Mouse (Mus musculus): Measurements from ENCODE around the gene Dok1. TPM values are rescaled to one million over a fixed set of nuclear protein-coding genes. Genes with fewer than 3 reads are reported as not detected.

The Dok1 gene
- 5.2 and 5.9 TPM in 2 replicates for polyA plus RNA-seq (2012; rRNA removed; ENCODE audit: low replicate concordance)

GRCm38 (mm10) chr6:83033249-83034185 lies at the start of gene Dok1, which contains the start of gene Loxl3:
Gene Dok1, minus strand, starts transcription at chr6:83033471.
Gene Loxl3, plus strand, starts transcription at chr6:83034173.

GRCm38 (mm10) chr6:83077630-83078323 lies 44.5 kb upstream of the Dok1 start, which contains the start of gene Pcgf1:
Gene Pcgf1, plus strand, starts transcription at chr6:83077869.

GRCm38 (mm10) chr6:83070247-83070310 lies 36.8 kb upstream of the Dok1 start, which contains the start of gene Tlx2:
Gene Tlx2, minus strand, starts transcription at chr6:83070293.

GRCm38 (mm10) chr6:83057790-83058189 lies 24.5 kb upstream of the Dok1 start, which contains the start of gene Dqx1:
Gene Dqx1, plus strand, starts transcription at chr6:83057844.

GRCm38 (mm10) chr6:83054871-83055431 lies 21.7 kb upstream of the Dok1 start, which contains the start of gene Htra2:
Gene Htra2, minus strand, starts transcription at chr6:83055273.

GRCm38 (mm10) chr6:83054074-83054851 lies 21.0 kb upstream of the Dok1 start, which contains the start of gene Aup1:
Gene Aup1, plus strand, starts transcription at chr6:83054521.

Other genes starting within 250 kb of the Dok1 start
- gene Sema4f, start 93.7 kb downstream of the Dok1 start, polyA plus RNA-seq (2012; rRNA removed; ENCODE audit: low replicate concordance) = 0.37 and 0.41 TPM in 2 replicates
- gene M1ap, start 86.6 kb downstream of the Dok1 start, polyA plus RNA-seq (2012; rRNA removed; ENCODE audit: low replicate concordance) = 0.46 TPM in 1 of 2 replicates, not detected in the other
- gene Loxl3, start 702 bp upstream of the Dok1 start, polyA plus RNA-seq (2012; rRNA removed; ENCODE audit: low replicate concordance) = 0.98 and 1.3 TPM in 2 replicates
- gene Aup1, start 21.1 kb upstream of the Dok1 start, polyA plus RNA-seq (2012; rRNA removed; ENCODE audit: low replicate concordance) = 823 and 950 TPM in 2 replicates
- 24.9 and 33.2 TPM in 2 replicates for gene Htra2, start 21.8 kb upstream of the Dok1 start, polyA plus RNA-seq (2012; rRNA removed; ENCODE audit: low replicate concordance)
- gene Dqx1, start 24.4 kb upstream of the Dok1 start, polyA plus RNA-seq (2012; rRNA removed; ENCODE audit: low replicate concordance) = 38.3 and 46.4 TPM in 2 replicates
- gene Tlx2, start 36.8 kb upstream of the Dok1 start, polyA plus RNA-seq (2012; rRNA removed; ENCODE audit: low replicate concordance) = 6.0 and 9.6 TPM in 2 replicates
- gene Pcgf1, start 44.4 kb upstream of the Dok1 start, polyA plus RNA-seq (2012; rRNA removed; ENCODE audit: low replicate concordance) = 6.3 and 8.7 TPM in 2 replicates
- gene Lbx2, start 52.9 kb upstream of the Dok1 start, polyA plus RNA-seq (2012; rRNA removed; ENCODE audit: low replicate concordance) = 1.1 and 1.3 TPM in 2 replicates
- 10.7 and 21.4 TPM in 2 replicates for gene Ccdc142, start 68.1 kb upstream of the Dok1 start, polyA plus RNA-seq (2012; rRNA removed; ENCODE audit: low replicate concordance)
- gene Gm42688, start 68.1 kb upstream of the Dok1 start, polyA plus RNA-seq (2012; rRNA removed; ENCODE audit: low replicate concordance) = 5.3 and 7.2 TPM in 2 replicates
- 55.7 and 58.1 TPM in 2 replicates for gene Mrpl53, start 75.6 kb upstream of the Dok1 start, polyA plus RNA-seq (2012; rRNA removed; ENCODE audit: low replicate concordance)
- 51.8 and 63.1 TPM in 2 replicates for gene Mogs, start 82.0 kb upstream of the Dok1 start, polyA plus RNA-seq (2012; rRNA removed; ENCODE audit: low replicate concordance)
- gene Wbp1, start 88.1 kb upstream of the Dok1 start, polyA plus RNA-seq (2012; rRNA removed; ENCODE audit: low replicate concordance) = 246 and 297 TPM in 2 replicates
- 48.4 and 118 TPM in 2 replicates for gene Ino80b, start 92.0 kb upstream of the Dok1 start, polyA plus RNA-seq (2012; rRNA removed; ENCODE audit: low replicate concordance)
- gene Rtkn, start 102.0 kb upstream of the Dok1 start, polyA plus RNA-seq (2012; rRNA removed; ENCODE audit: low replicate concordance) = 115 and 204 TPM in 2 replicates
- gene Wdr54, start 122.9 kb upstream of the Dok1 start, polyA plus RNA-seq (2012; rRNA removed; ENCODE audit: low replicate concordance) = 1.0 and 1.3 TPM in 2 replicates
- 0.15 and 0.22 TPM in 2 replicates for gene 1700003E16Rik, start 122.9 kb upstream of the Dok1 start, polyA plus RNA-seq (2012; rRNA removed; ENCODE audit: low replicate concordance)
- 119 and 175 TPM in 2 replicates for gene Dctn1, start 132.4 kb upstream of the Dok1 start, polyA plus RNA-seq (2012; rRNA removed; ENCODE audit: low replicate concordance)
- gene Slc4a5, start 186.4 kb upstream of the Dok1 start, polyA plus RNA-seq (2012; rRNA removed; ENCODE audit: low replicate concordance) = 31.0 and 32.6 TPM in 2 replicates